Mouse (Mus musculus) fat pad, adult 2 months (tissue): ENCODE data around the gene Gm5128.
"Not testable (repeated sequence)": the region's sequence is repeated elsewhere in the genome, so short reads cannot be mapped to it uniquely, and the experiment has no call there.

Source experiments
- DNase-seq: peaks from one replicate; pipeline ENCODE4 v3.0.0-alpha.2; 2011; ENCODE audit warnings: low read depth, low spot score; ENCODE audit errors: extremely low read depth

Gene Gm5128

GRCm38 (mm10) chrX:135372984-135373383 is at the start of gene Gm5128:
TSS of gene Gm5128 (plus strand) at chrX:135373284.
- not testable (repeated sequence) for DNase-seq

- not testable (repeated sequence) for DNase-seq
Measured at GRCm38 (mm10) chrX:135360685-135361084, 12.4 kb upstream of the Gm5128 start.

GRCm38 (mm10) chrX:135361943-135362342 is 11.1 kb upstream of the Gm5128 start:
- not testable (repeated sequence) for DNase-seq

GRCm38 (mm10) chrX:135403578-135403977 is 30.5 kb downstream of the Gm5128 start:
- not testable (repeated sequence) for DNase-seq

GRCm38 (mm10) chrX:135421203-135421602 is 48.1 kb downstream of the Gm5128 start:
- not testable (repeated sequence) for DNase-seq

- DNase-seq, result not testable (repeated sequence)
Measured at GRCm38 (mm10) chrX:135421824-135422223, 48.7 kb downstream of the Gm5128 start.

GRCm38 (mm10) chrX:135422473-135422872 is 49.4 kb downstream of the Gm5128 start:
- DNase-seq, result not testable (repeated sequence)
